Mouse (Mus musculus) heart, postnatal 36 days (tissue): Measurements from ENCODE around the gene Dhx58. TPM values are rescaled to one million over a fixed set of nuclear protein-coding genes. Genes with fewer than 3 reads are reported as not detected.

Source experiments
- DNase-seq, 2 experiments: peaks; one replicate each; pipeline ENCODE4 v3.0.0; 2021 to 2022
- intact Hi-C: fragments of 180-260 bp; cut with DNase I; formaldehyde crosslinking; loops from one replicate; pipeline ENCODE4 v1.15.1; 2025
- total RNA-seq, 2 experiments: library from RNA; stranded (reverse); gene quantifications; 2 replicates each; pipeline ENCODE4 v1.2.3; 2021

Dhx58 gene
- 1 to 10 TPM in 1 of 2 experiments, under 1 TPM in 1; 0.75 to 2.8 TPM for total RNA-seq

GRCm38 (mm10) chr11:100703851-100704531, at the start of gene Dhx58:
Gene Dhx58, minus strand, starts transcription at chr11:100704271.
- intact Hi-C loops, result loop anchor here (2.0 to 5.0 kb wide), 2 partner anchors 77 to 282 kb away; no protein-coding TSS in a partner anchor
- peak in 1 of 2 experiments; percentile 36 for DNase-seq

- DNase-seq, result no peak
- intact Hi-C loops, result no loop called here
These were observed 48.2 kb upstream of the Dhx58 start for GRCm38 (mm10) chr11:100752294-100752693.

- DNase-seq, result no peak
- intact Hi-C loops, result no loop called here
These were observed 46.1 kb upstream of the Dhx58 start for GRCm38 (mm10) chr11:100750127-100750526.

GRCm38 (mm10) chr11:100749469-100749868, 45.4 kb upstream of the Dhx58 start:
- DNase-seq, result no peak
- intact Hi-C loops, result no loop called here

- no peak for DNase-seq
- intact Hi-C loops, result no loop called here
These were observed 44.5 kb upstream of the Dhx58 start for GRCm38 (mm10) chr11:100748620-100749019.

- intact Hi-C loops, result no loop called here
- DNase-seq, result no peak
These were observed 43.0 kb upstream of the Dhx58 start for GRCm38 (mm10) chr11:100747114-100747513.

GRCm38 (mm10) chr11:100746546-100746945, 42.5 kb upstream of the Dhx58 start:
- intact Hi-C loops, result no loop called here
- DNase-seq, result no peak

- peak in 1 of 2 experiments; percentile 56 for DNase-seq
- intact Hi-C loops, result no loop called here
These were observed 41.0 kb upstream of the Dhx58 start for GRCm38 (mm10) chr11:100745085-100745484.

- intact Hi-C loops, result no loop called here
- DNase-seq, result peak in 1 of 2 experiments; percentile 44
These were observed 37.3 kb upstream of the Dhx58 start for GRCm38 (mm10) chr11:100741348-100741747.

- intact Hi-C loops, result no loop called here
- DNase-seq, result no peak
These were observed 34.7 kb upstream of the Dhx58 start for GRCm38 (mm10) chr11:100738749-100739148.

GRCm38 (mm10) chr11:100738066-100738604, 34.1 kb upstream of the Dhx58 start, which contains the start of gene Rab5c:
Gene Rab5c, minus strand, starts transcription at chr11:100738215.
- peak; percentile 97 for DNase-seq
- intact Hi-C loops, result no loop called here

- intact Hi-C loops, result loop anchor here (2.0 kb wide), 1 partner anchor 14 kb away; no protein-coding TSS in a partner anchor
These were observed 33.1 kb upstream of the Dhx58 start for GRCm38 (mm10) chr11:100737105-100737733.

GRCm38 (mm10) chr11:100736746-100737080, 32.6 kb upstream of the Dhx58 start:
- intact Hi-C loops, result loop anchor here (2.0 kb wide), 1 partner anchor 14 kb away; no protein-coding TSS in a partner anchor
- no peak for DNase-seq

More at GRCm38 (mm10) chr11:100737105-100737733, 33.1 kb upstream of the Dhx58 start:
- no peak for DNase-seq

GRCm38 (mm10) chr11:100735954-100736745, 32.1 kb upstream of the Dhx58 start:
- DNase-seq, result no peak
- intact Hi-C loops, result loop anchor here (2.0 kb wide), 1 partner anchor 13 kb away; no protein-coding TSS in a partner anchor

GRCm38 (mm10) chr11:100735134-100735865, 31.2 kb upstream of the Dhx58 start:
- no peak for DNase-seq
- intact Hi-C loops, result no loop called here

- DNase-seq, result no peak
- intact Hi-C loops, result no loop called here
These were observed 26.6 kb upstream of the Dhx58 start for GRCm38 (mm10) chr11:100730477-100731205.

GRCm38 (mm10) chr11:100729976-100730375, 25.9 kb upstream of the Dhx58 start:
- intact Hi-C loops, result no loop called here
- DNase-seq, result no peak

- no peak for DNase-seq
These were observed 24.5 kb upstream of the Dhx58 start for GRCm38 (mm10) chr11:100728601-100729000.

GRCm38 (mm10) chr11:100727201-100727600, 23.1 kb upstream of the Dhx58 start:
- DNase-seq, result no peak
- intact Hi-C loops, result no loop called here

More at GRCm38 (mm10) chr11:100728601-100729000, 24.5 kb upstream of the Dhx58 start:
- intact Hi-C loops, result no loop called here
